Mouse (Mus musculus) heart, adult 11 months (tissue): Measurements from ENCODE around the gene Tmem234.
A peak's percentile ranks its signal among the peaks of the same experiment; 100 is the strongest.

Source experiments
- DNase-seq: peaks from one replicate; pipeline ENCODE4 v3.0.0; 2022

Tmem234 gene

GRCm38 (mm10) chr4:129622803-129623535 is 22.5 kb downstream of the Tmem234 start:
- peak; percentile 92 for DNase-seq

- DNase-seq = peak; percentile 97
These were observed 23.2 kb downstream of the Tmem234 start, which contains the start of gene Ccdc28b for GRCm38 (mm10) chr4:129623681-129624091. Gene Ccdc28b, minus strand, starts transcription at chr4:129623947.

GRCm38 (mm10) chr4:129624281-129625028 is 24.0 kb downstream of the Tmem234 start:
- DNase-seq = peak; percentile 100

- peak; percentile 98 for DNase-seq
These were observed 24.5 kb downstream of the Tmem234 start for GRCm38 (mm10) chr4:129625029-129625370.

- DNase-seq = no peak
These were observed 25.0 kb downstream of the Tmem234 start for GRCm38 (mm10) chr4:129625496-129625895.

GRCm38 (mm10) chr4:129626035-129626434 is 25.6 kb downstream of the Tmem234 start:
- DNase-seq = no peak

GRCm38 (mm10) chr4:129630944-129631343 is 30.5 kb downstream of the Tmem234 start:
- DNase-seq = no peak

- DNase-seq = no peak
These were observed 31.4 kb downstream of the Tmem234 start for GRCm38 (mm10) chr4:129631867-129632266.

GRCm38 (mm10) chr4:129633852-129634251 is 33.4 kb downstream of the Tmem234 start:
- DNase-seq = no peak

GRCm38 (mm10) chr4:129639221-129639620 is 38.8 kb downstream of the Tmem234 start:
- peak; percentile 90 for DNase-seq

GRCm38 (mm10) chr4:129640101-129640637 is 39.7 kb downstream of the Tmem234 start:
- DNase-seq = peak; percentile 96

GRCm38 (mm10) chr4:129640638-129641467 is 40.4 kb downstream of the Tmem234 start, which contains the start of gene Txlna:
Gene Txlna, minus strand, starts transcription at chr4:129641065.
- DNase-seq = peak; percentile 100

- peak; percentile 90 for DNase-seq
These were observed 41.3 kb downstream of the Tmem234 start for GRCm38 (mm10) chr4:129641756-129642155.

- DNase-seq = peak; percentile 82
These were observed 44.7 kb downstream of the Tmem234 start for GRCm38 (mm10) chr4:129645204-129645603.

- DNase-seq = no peak
These were observed 48.2 kb downstream of the Tmem234 start for GRCm38 (mm10) chr4:129648656-129649055.

GRCm38 (mm10) chr4:129650359-129650758 is 49.9 kb downstream of the Tmem234 start:
- no peak for DNase-seq

GRCm38 (mm10) chr4:129654770-129655169 is 54.3 kb downstream of the Tmem234 start:
- no peak for DNase-seq

GRCm38 (mm10) chr4:129661584-129661983 is 61.1 kb downstream of the Tmem234 start:
- DNase-seq = no peak

- no peak for DNase-seq
These were observed 61.9 kb downstream of the Tmem234 start for GRCm38 (mm10) chr4:129662255-129662813.

- DNase-seq = peak; percentile 96
These were observed 71.1 kb downstream of the Tmem234 start for GRCm38 (mm10) chr4:129671491-129672082.

GRCm38 (mm10) chr4:129672083-129672877 is 71.8 kb downstream of the Tmem234 start, which contains the start of gene Kpna6:
Gene Kpna6, minus strand, starts transcription at chr4:129672767.
- peak; percentile 99 for DNase-seq
